Mouse (Mus musculus) C2C12 (cell line): ENCODE data around the gene Sept8. TPM values are rescaled to one million over a fixed set of nuclear protein-coding genes. Genes with fewer than 3 reads are reported as not detected.

Experiments
- H3K27me3 ChIP-seq: one replicate; pipeline ENCODE4 v1.6.1; 2011; ENCODE audit not compliant: control insufficient read depth, insufficient read depth, insufficient read length
- H3K36me3 ChIP-seq: one replicate; pipeline ENCODE4 v1.6.1; 2011; ENCODE audit not compliant: control insufficient read depth, insufficient read depth
- H3K4me3 ChIP-seq: one replicate; pipeline ENCODE4 v1.5.1; 2011; ENCODE audit warnings: mild to moderate bottlenecking, control low read depth; ENCODE audit not compliant: poor library complexity, insufficient read depth, severe bottlenecking
- H3K79me2 ChIP-seq: one replicate; pipeline ENCODE4 v1.6.1; 2011; ENCODE audit not compliant: control insufficient read depth, insufficient read depth
- H3K79me3 ChIP-seq: one replicate; pipeline ENCODE4 v1.6.1; 2011; ENCODE audit warnings: low read depth, control low read depth
- H3ac ChIP-seq: one replicate; pipeline ENCODE3; 2011; ENCODE audit warnings: low read depth; ENCODE audit not compliant: control insufficient read depth, insufficient read length
- CEBPB ChIP-seq: IDR thresholded peaks from one replicate; pipeline ENCODE4 v1.6.1; 2011; ENCODE audit warnings: low read depth, mild to moderate bottlenecking, control low read depth, moderate library complexity
- CTCF ChIP-seq: IDR thresholded peaks from one replicate; pipeline ENCODE4 v1.5.1; 2011; ENCODE audit not compliant: control insufficient read depth, insufficient read depth, insufficient read length
- FOSL1 ChIP-seq: IDR thresholded peaks from one replicate; pipeline ENCODE4 v1.8.0; 2011; ENCODE audit warnings: mild to moderate bottlenecking, low read length; ENCODE audit not compliant: poor library complexity, insufficient read depth, severe bottlenecking
- MAX ChIP-seq: IDR thresholded peaks from one replicate; pipeline ENCODE4 v1.6.1; 2011; ENCODE audit warnings: mild to moderate bottlenecking, control low read depth
- MYOD1 ChIP-seq: IDR thresholded peaks from one replicate; pipeline ENCODE4 v1.6.1; 2011; ENCODE audit warnings: low read depth; ENCODE audit not compliant: control insufficient read depth, insufficient read length
- MYOG ChIP-seq: IDR thresholded peaks from one replicate; pipeline ENCODE4 v1.6.1; 2011; ENCODE audit not compliant: control insufficient read depth, insufficient read length; ENCODE audit errors: extremely low read depth
- USF1 ChIP-seq: IDR thresholded peaks from one replicate; pipeline ENCODE4 v1.6.1; 2011; ENCODE audit warnings: low read depth, mild to moderate bottlenecking, control low read depth, moderate library complexity
- polyA plus RNA-seq: library from polyadenylated mRNA; unstranded; fragments of >200 nt; fragmentation: generic; extraction: Trizol; gene quantifications from one replicate; pipeline ENCODE4 v1.2.1, GENCODE M21; 2012; ENCODE audit warnings: missing spikeins

Sept8 gene
- polyA plus RNA-seq, 1 experiment: 32.7 TPM

- H3K27me3 ChIP-seq: no peaks in the 10 kb centered on the region
- peaks cover 13% of the 10 kb centered on the region for H3K36me3 ChIP-seq
- no peak overlapping the region for H3K4me3 ChIP-seq
- no peak for TF ChIP-seq MAX
- TF ChIP-seq MYOD1: no peak
- H3K79me3 ChIP-seq: peaks cover 50% of the 10 kb centered on the region
- no peak overlapping the region for H3ac ChIP-seq
- H3K79me2 ChIP-seq: peaks cover 78% of the 10 kb centered on the region
Observed at GRCm38 (mm10) chr11:53528397-53529252, 9.6 kb downstream of the Sept8 start.

DNA sequence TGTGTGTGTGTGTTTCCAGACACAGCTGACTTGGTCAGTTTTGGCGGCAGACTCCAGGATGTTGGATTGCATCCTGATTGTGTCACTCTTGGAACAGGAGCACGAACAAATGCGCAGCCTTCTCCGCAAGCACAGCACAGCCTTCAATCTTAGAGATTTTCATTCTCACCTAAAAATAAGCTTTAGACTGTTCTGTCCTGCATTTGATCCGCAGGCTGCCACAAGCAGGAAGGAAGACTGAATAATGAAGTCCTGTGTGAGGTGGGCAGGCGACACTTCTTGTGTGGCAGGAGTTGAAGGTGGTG lies 10.1 kb downstream of the Sept8 start:
- Histone ChIP-seq H3ac (no peak overlapping the region), H3K27me3 (no peaks in the 10 kb centered on the region), H3K4me3 (no peak overlapping the region), H3K79me3 (peaks cover 44% of the 10 kb centered on the region), H3K79me2 (peaks cover 72% of the 10 kb centered on the region), H3K36me3 (peaks cover 17% of the 10 kb centered on the region)
- TF ChIP-seq CTCF (no peak), MYOD1 (no peak), CEBPB (no peak), FOSL1 (no peak), USF1 (no peak), MYOG (no peak), MAX (no peak)

DNA sequence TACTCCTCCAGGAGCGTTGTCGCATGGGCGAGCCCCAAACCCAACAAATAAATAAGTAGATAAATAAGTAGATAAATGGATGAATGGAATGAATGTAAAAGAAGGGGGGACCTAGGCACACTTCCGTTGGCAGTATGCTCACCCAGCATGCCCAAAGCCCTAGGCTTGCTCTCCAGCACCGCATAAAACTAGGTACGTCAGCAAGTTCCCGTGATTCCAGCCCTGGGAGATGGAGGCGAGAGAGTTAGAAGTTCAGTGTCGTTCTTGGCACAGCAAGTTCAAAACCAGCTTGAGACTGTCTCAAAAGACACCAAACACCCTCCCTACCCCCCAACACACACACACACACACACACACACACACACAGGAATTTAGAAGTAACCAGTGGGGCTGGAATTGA lies 10.9 kb downstream of the Sept8 start:
- peaks cover 36% of the 10 kb centered on the region for H3K79me3 ChIP-seq
- H3K27me3 ChIP-seq: no peaks in the 10 kb centered on the region
- TF ChIP-seq FOSL1 (no peak), USF1 (no peak), MAX (no peak), CTCF (no peak), MYOD1 (no peak), CEBPB (no peak), MYOG (no peak)
- no peak overlapping the region for H3K4me3 ChIP-seq
- H3K79me2 ChIP-seq: peaks cover 64% of the 10 kb centered on the region
- H3ac ChIP-seq: no peak overlapping the region
- H3K36me3 ChIP-seq: peaks cover 22% of the 10 kb centered on the region

GRCm38 (mm10) chr11:53531578-53532230 lies 12.6 kb downstream of the Sept8 start:
- Histone ChIP-seq H3K79me3 (peaks cover 22% of the 10 kb centered on the region), H3K79me2 (peaks cover 47% of the 10 kb centered on the region), H3K4me3 (no peak overlapping the region), H3K27me3 (no peaks in the 10 kb centered on the region), H3K36me3 (peaks cover 29% of the 10 kb centered on the region), H3ac (no peak overlapping the region)
- TF ChIP-seq CEBPB (no peak), MYOG (no peak), CTCF (no peak), MYOD1 (no peak), USF1 (no peak), FOSL1 (no peak), MAX (no peak)

- H3K36me3 ChIP-seq: peaks cover 34% of the 10 kb centered on the region
- H3ac ChIP-seq: no peak overlapping the region
- peaks cover 42% of the 10 kb centered on the region for H3K79me2 ChIP-seq
- no peak overlapping the region for H3K4me3 ChIP-seq
- TF ChIP-seq MYOD1: no peak
- TF ChIP-seq MYOG: no peak
- peaks cover 18% of the 10 kb centered on the region for H3K79me3 ChIP-seq
- no peaks in the 10 kb centered on the region for H3K27me3 ChIP-seq
Observed at GRCm38 (mm10) chr11:53532231-53532620, 13.2 kb downstream of the Sept8 start.

DNA sequence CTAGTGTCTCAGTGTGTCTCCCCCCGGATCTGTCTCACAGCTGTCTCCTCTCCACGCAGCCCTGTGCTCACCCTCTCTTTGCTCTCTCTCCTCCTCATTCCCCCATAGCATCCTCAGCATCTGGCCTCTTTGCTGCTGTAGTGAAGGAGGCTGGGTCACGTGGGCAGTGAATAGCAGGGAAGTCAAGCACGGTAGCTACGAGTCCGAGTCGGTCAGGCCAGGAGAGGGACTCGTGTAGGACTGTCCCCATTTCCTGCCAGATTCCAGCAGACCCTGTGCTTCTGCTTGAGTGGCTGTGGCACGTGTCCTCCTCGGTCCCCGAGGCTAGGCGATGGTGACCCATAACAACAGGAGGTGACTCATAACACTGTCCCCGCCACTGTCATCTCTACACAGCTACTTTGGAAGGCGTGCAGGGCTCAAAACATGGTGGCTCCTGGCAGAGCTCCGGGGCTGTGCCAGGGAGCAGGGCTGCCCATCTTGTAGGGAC lies 20.0 kb downstream of the Sept8 start:
- no peak overlapping the region for H3K4me3 ChIP-seq
- no peaks in the 10 kb centered on the region for H3K27me3 ChIP-seq
- no peaks in the 10 kb centered on the region for H3K79me2 ChIP-seq
- H3K36me3 ChIP-seq: peaks cover 64% of the 10 kb centered on the region
- TF ChIP-seq MYOD1 (no peak), CEBPB (no peak), USF1 (no peak), FOSL1 (no peak), MAX (no peak), CTCF (no peak), MYOG (no peak)
- H3ac ChIP-seq: no peak overlapping the region
- H3K79me3 ChIP-seq: no peaks in the 10 kb centered on the region
